ENCODE assay signal across 8 mouse cellular contexts in the genomic region with DNA sequence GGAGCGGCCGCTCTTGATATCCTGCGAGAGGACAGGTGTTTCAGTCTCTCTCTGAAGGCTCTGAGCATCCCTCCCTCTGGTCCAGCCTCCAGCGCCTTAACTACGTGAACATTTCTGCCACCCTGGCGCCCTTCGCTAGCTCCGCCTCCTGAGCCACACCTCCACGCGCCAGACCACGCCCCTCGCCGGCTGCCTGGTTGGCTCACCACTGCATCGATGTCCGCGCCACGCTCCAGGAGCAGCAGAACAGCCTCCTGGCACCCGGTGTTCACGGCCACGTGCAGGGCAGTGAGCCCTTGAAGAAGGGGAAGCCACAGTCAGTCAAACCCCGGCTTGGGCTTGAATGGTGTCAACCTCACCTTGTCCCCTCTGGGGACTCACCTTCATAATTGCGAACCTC. TPM values are rescaled to one million over a fixed set of nuclear protein-coding genes. Genes with fewer than 3 reads are reported as not detected.
DNase-seq lines count a peak whose midpoint lies in the region; ATAC-seq and TF ChIP-seq lines count a peak whose summit lies in the region.

No protein-coding gene starts in this region.

- ATAC-seq in forebrain, embryonic 11.5 days (replicated peaks; ENCODE audit: low FRiP score), result peak; percentile 51
- peak; percentile 41 for ATAC-seq in intestine, embryonic 16.5 days
- ATAC-seq in liver, postnatal 0 days, result peak; percentile 14; the same call in 1 of the 2 replicates

- TF ChIP-seq EP300 in liver, postnatal 0 days (IDR thresholded peaks at IDR 0.05; ENCODE audit: low read depth), result no peak

- peaks cover 36% of the 10 kb centered on the region for H3K27me3 ChIP-seq in forebrain, embryonic 11.5 days (ENCODE audit: control insufficient read depth, insufficient read depth, low read length)
- peaks cover 3% of the 10 kb centered on the region; the same call in 1 of the 2 replicates for H3K27me3 ChIP-seq in intestine, embryonic 16.5 days (replicated peaks; ENCODE audit: control insufficient read depth, insufficient read depth, low read length)
- no peaks in the 10 kb centered on the region for H3K27me3 ChIP-seq in liver, postnatal 0 days (ENCODE audit: insufficient read depth, low read length)

- no peak overlapping the region for H3K9ac ChIP-seq in forebrain, embryonic 11.5 days (ENCODE audit: low read length)
- H3K9ac ChIP-seq in intestine, embryonic 16.5 days (ENCODE audit: low read depth, low read length), result peak overlapping the region; percentile 12; the same call in 1 of the 2 replicates
- H3K9ac ChIP-seq in liver, postnatal 0 days (replicated peaks), result no peak overlapping the region

- H3K36me3 ChIP-seq in forebrain, embryonic 11.5 days (ENCODE audit: control insufficient read depth, insufficient read depth, low read length), result no peaks in the 10 kb centered on the region
- no peaks in the 10 kb centered on the region for H3K36me3 ChIP-seq in intestine, embryonic 16.5 days (ENCODE audit: control insufficient read depth, insufficient read depth, low read length)
- H3K36me3 ChIP-seq in liver, postnatal 0 days (replicated peaks; ENCODE audit: insufficient read depth, low read length), result peaks cover 22% of the 10 kb centered on the region

- H3K27ac ChIP-seq in forebrain, embryonic 11.5 days (ENCODE audit: low read depth, low read length), result no peak overlapping the region
- no peak overlapping the region for H3K27ac ChIP-seq in intestine, embryonic 16.5 days (ENCODE audit: low read length)
- no peak overlapping the region for H3K27ac ChIP-seq in liver, postnatal 0 days (ENCODE audit: low read depth)

- TF ChIP-seq CTCF in liver, postnatal 0 days (IDR thresholded peaks at IDR 0.05; ENCODE audit: low read depth), result no peak

- peaks cover 6% of the 10 kb centered on the region; the same call in 1 of the 2 replicates for H3K4me1 ChIP-seq in forebrain, embryonic 11.5 days (replicated peaks; ENCODE audit: control insufficient read depth, insufficient read depth, low read length)
- H3K4me1 ChIP-seq in intestine, embryonic 16.5 days (ENCODE audit: control insufficient read depth, insufficient read depth, low read length), result peaks cover 9% of the 10 kb centered on the region
- peaks cover 13% of the 10 kb centered on the region for H3K4me1 ChIP-seq in liver, postnatal 0 days (ENCODE audit: insufficient read depth)

- 3% methylated on average over 22 of the region's 22 CpGs for WGBS in forebrain, embryonic 11.5 days
- 16% methylated on average over 22 of the region's 22 CpGs for WGBS in intestine, embryonic 16.5 days
- 37% methylated on average over 18 of the region's 22 CpGs for WGBS in liver, postnatal 0 days (ENCODE audit: insufficient replicate concordance)

- H3K4me2 ChIP-seq in forebrain, embryonic 11.5 days (ENCODE audit: low read depth, low read length, severe bottlenecking), result peak overlapping the region; percentile 42
- H3K4me2 ChIP-seq in intestine, embryonic 16.5 days (ENCODE audit: low read depth, low read length), result no peak overlapping the region
- H3K4me2 ChIP-seq in liver, postnatal 0 days (ENCODE audit: low read depth, low read length), result no peak overlapping the region

- no peaks in the 10 kb centered on the region for H3K9me3 ChIP-seq in forebrain, embryonic 11.5 days (ENCODE audit: control insufficient read depth, low read length)
- H3K9me3 ChIP-seq in intestine, embryonic 16.5 days (ENCODE audit: control insufficient read depth, low read length), result no peaks in the 10 kb centered on the region
- H3K9me3 ChIP-seq in liver, postnatal 0 days (ENCODE audit: low read length), result no peaks in the 10 kb centered on the region

- peak; percentile 24 for DNase-seq in right cerebral cortex, adult 18-20 months
- DNase-seq in right cerebral cortex, postnatal 14 days, result no peak
- DNase-seq in forebrain, embryonic 11.5 days (ENCODE audit: low spot score), result peak; percentile 75
- peak; percentile 70 for DNase-seq in liver, postnatal 0 days
- DNase-seq in spleen, postnatal 4 days (ENCODE audit: low spot score in 2 of 2), result peak; percentile 73 to 86
- DNase-seq in urinary bladder, adult 18-20 months (ENCODE audit: low spot score in 2 of 2), result no peak
- no peak for DNase-seq in ovary, postnatal 10 days (ENCODE audit: low spot score)

- H3K4me3 ChIP-seq in forebrain, embryonic 11.5 days (ENCODE audit: low read depth, low read length), result no peak overlapping the region
- no peak overlapping the region for H3K4me3 ChIP-seq in intestine, embryonic 16.5 days (ENCODE audit: low read length)
- H3K4me3 ChIP-seq in liver, postnatal 0 days (ENCODE audit: low read depth, low read length), result no peak overlapping the region

RNA-seq across cellular contexts. Expression of a gene that starts 11.5 kb away (rescaled TPM):
- polyA plus RNA-seq in forebrain, embryonic 11.5 days (2014; fragmentation: Nextera tagmentation; extraction: Ambion mirVana), result 0.51 and 1.1 TPM in 2 replicates
- 15.5 and 15.6 TPM in 2 replicates for polyA plus RNA-seq in intestine, embryonic 16.5 days (2015; fragmentation: Nextera tagmentation; extraction: Ambion mirVana)
- polyA plus RNA-seq in liver, postnatal 0 days (2015; fragmentation: Nextera tagmentation; extraction: Ambion mirVana), result 5.4 and 11.2 TPM in 2 replicates

RNA-seq across cellular contexts. Expression of a gene that starts 14.5 kb away (rescaled TPM):
- 0.28 and 0.84 TPM in 2 replicates for polyA plus RNA-seq in forebrain, embryonic 11.5 days (2014; fragmentation: Nextera tagmentation; extraction: Ambion mirVana)
- 32.6 and 42.1 TPM in 2 replicates for polyA plus RNA-seq in intestine, embryonic 16.5 days (2015; fragmentation: Nextera tagmentation; extraction: Ambion mirVana)
- 9.6 and 10.8 TPM in 2 replicates for polyA plus RNA-seq in liver, postnatal 0 days (2015; fragmentation: Nextera tagmentation; extraction: Ambion mirVana)

RNA-seq across cellular contexts. Expression of a gene that starts 40.3 kb away (rescaled TPM):
- polyA plus RNA-seq in forebrain, embryonic 11.5 days (2014; fragmentation: Nextera tagmentation; extraction: Ambion mirVana), result 17.6 and 21.5 TPM in 2 replicates
- polyA plus RNA-seq in intestine, embryonic 16.5 days (2015; fragmentation: Nextera tagmentation; extraction: Ambion mirVana), result 58.7 and 62.7 TPM in 2 replicates
- polyA plus RNA-seq in liver, postnatal 0 days (2015; fragmentation: Nextera tagmentation; extraction: Ambion mirVana), result 8.8 and 9.3 TPM in 2 replicates

RNA-seq across cellular contexts. Expression of a gene that starts 40.7 kb away (rescaled TPM):
- not detected in 2 replicates for polyA plus RNA-seq in forebrain, embryonic 11.5 days (2014; fragmentation: Nextera tagmentation; extraction: Ambion mirVana)
- polyA plus RNA-seq in intestine, embryonic 16.5 days (2015; fragmentation: Nextera tagmentation; extraction: Ambion mirVana), result 0.13 and 0.27 TPM in 2 replicates
- 0.18 and 0.19 TPM in 2 replicates for polyA plus RNA-seq in liver, postnatal 0 days (2015; fragmentation: Nextera tagmentation; extraction: Ambion mirVana)

RNA-seq across cellular contexts. Expression of a gene that starts 50.0 kb away (rescaled TPM):
- 0.32 TPM in 1 of 2 replicates, not detected in the other for polyA plus RNA-seq in forebrain, embryonic 11.5 days (2014; fragmentation: Nextera tagmentation; extraction: Ambion mirVana)
- not detected in 2 replicates for polyA plus RNA-seq in intestine, embryonic 16.5 days (2015; fragmentation: Nextera tagmentation; extraction: Ambion mirVana)
- polyA plus RNA-seq in liver, postnatal 0 days (2015; fragmentation: Nextera tagmentation; extraction: Ambion mirVana), result 0.09 TPM in 1 of 2 replicates, not detected in the other

Comparison
In these comparisons a context has a peak if more than half of its experiments do, and no peak if none do; other contexts are left out.
1. DNase-seq: peak in right cerebral cortex, adult 18-20 months (single experiment), forebrain, embryonic 11.5 days (single experiment), liver, postnatal 0 days (single experiment) and spleen, postnatal 4 days (2 of 2); none in right cerebral cortex, postnatal 14 days (single experiment), urinary bladder, adult 18-20 months (0 of 2) and ovary, postnatal 10 days (single experiment).
2. Peak in every context shown above with its lines, with median percentiles within 50 percentile points of each other: ATAC-seq.